Mouse (Mus musculus): Measurements from ENCODE around the gene Aff1. TPM values are rescaled to one million over a fixed set of nuclear protein-coding genes. Genes with fewer than 3 reads are reported as not detected.

Aff1 gene
- total RNA-seq, 2 experiments from 2014 or later: 28.2 to 32.7 TPM

GRCm38 (mm10) chr5:103772252-103772651 lies 80.1 kb downstream of the Aff1 start:
- DNase-seq: no peak

GRCm38 (mm10) chr5:103773100-103773552 lies 81.0 kb downstream of the Aff1 start:
- peak; percentile 63 for DNase-seq

- no peak for DNase-seq
Observed at GRCm38 (mm10) chr5:103774703-103775333, 82.6 kb downstream of the Aff1 start.

GRCm38 (mm10) chr5:103775429-103775828 lies 83.3 kb downstream of the Aff1 start:
- peak; percentile 50 for DNase-seq

GRCm38 (mm10) chr5:103776842-103777241 lies 84.7 kb downstream of the Aff1 start:
- DNase-seq: no peak

GRCm38 (mm10) chr5:103777446-103777845 lies 85.3 kb downstream of the Aff1 start:
- DNase-seq: no peak

- peak; percentile 52 for DNase-seq
Observed at GRCm38 (mm10) chr5:103778314-103779117, 86.3 kb downstream of the Aff1 start.

GRCm38 (mm10) chr5:103779836-103780235 lies 87.7 kb downstream of the Aff1 start:
- DNase-seq: no peak

- no peak for DNase-seq
Observed at GRCm38 (mm10) chr5:103780266-103780665, 88.1 kb downstream of the Aff1 start.

GRCm38 (mm10) chr5:103780836-103781235 lies 88.7 kb downstream of the Aff1 start:
- DNase-seq: no peak

- DNase-seq: no peak
Observed at GRCm38 (mm10) chr5:103783086-103783668, 91.0 kb downstream of the Aff1 start.

- DNase-seq: no peak
Observed at GRCm38 (mm10) chr5:103786096-103786495, 93.9 kb downstream of the Aff1 start.

- no peak for DNase-seq
Observed at GRCm38 (mm10) chr5:103788476-103788875, 96.3 kb downstream of the Aff1 start.

- DNase-seq: peak; percentile 84
Observed at GRCm38 (mm10) chr5:103788976-103789375, 96.8 kb downstream of the Aff1 start.

- DNase-seq: peak; percentile 83
Observed at GRCm38 (mm10) chr5:103789619-103790116, 97.5 kb downstream of the Aff1 start.

GRCm38 (mm10) chr5:103791741-103792140 lies 99.6 kb downstream of the Aff1 start:
- no peak for DNase-seq

GRCm38 (mm10) chr5:103795121-103795520 lies 102.9 kb downstream of the Aff1 start:
- no peak for DNase-seq

GRCm38 (mm10) chr5:103796035-103796434 lies 103.9 kb downstream of the Aff1 start:
- DNase-seq: no peak

GRCm38 (mm10) chr5:103797774-103798173 lies 105.6 kb downstream of the Aff1 start:
- no peak for DNase-seq

- no peak for DNase-seq
Observed at GRCm38 (mm10) chr5:103799438-103799837, 107.3 kb downstream of the Aff1 start.

- no peak for DNase-seq
Observed at GRCm38 (mm10) chr5:103800009-103800408, 107.8 kb downstream of the Aff1 start.

- no peak for DNase-seq
Observed at GRCm38 (mm10) chr5:103803386-103803785, 111.2 kb downstream of the Aff1 start.
